Mouse (Mus musculus): ENCODE measurements around the gene Nacc1.

GRCm38 (mm10) chr8:84631813-84632212 is 55.8 kb downstream of the Nacc1 start:
- TF ChIP-seq CTCF (IDR thresholded peaks at IDR 0.05; ENCODE audit: extremely low read depth, insufficient read depth, low read length) (no peak), POLR2A (IDR thresholded peaks at IDR 0.05; ENCODE audit: extremely low read depth, insufficient read depth, low read length) (no peak)

Measured in cortical plate, adult 2 months (tissue).